Mouse (Mus musculus): Measurements from ENCODE around the gene Mindy3.

- TF ChIP-seq CTCF (IDR thresholded peaks at IDR 0.05; ENCODE audit: low read depth), result no peak
- TF ChIP-seq EP300 (IDR thresholded peaks at IDR 0.05; ENCODE audit: low read depth), result no peak
These were observed 51.3 kb downstream of the Mindy3 start for GRCm38 (mm10) chr2:12368016-12368415.
